Mouse (Mus musculus) ES-E14 (cell line): ENCODE measurements around the gene Gata3.

ENCODE experiments used
- CHD2 ChIP-seq: IDR thresholded peaks from 2 replicates; pipeline ENCODE4 v1.6.1; 2014; ENCODE audit warnings: mild to moderate bottlenecking, low read depth, low read length, inconsistent platforms
- HCFC1 ChIP-seq: IDR thresholded peaks from 2 replicates; pipeline ENCODE4 v1.6.1; 2012; ENCODE audit warnings: low read length, inconsistent platforms, borderline replicate concordance; ENCODE audit not compliant: insufficient read depth
- MAFK ChIP-seq: IDR thresholded peaks from 2 replicates; pipeline ENCODE4 v1.6.1; 2014; ENCODE audit warnings: mild to moderate bottlenecking, low read depth, low read length, inconsistent platforms; ENCODE audit not compliant: insufficient read depth

GRCm38 (mm10) chr2:9820611-9821010 is 69.2 kb downstream of the Gata3 start:
- no peak for TF ChIP-seq HCFC1
- no peak for TF ChIP-seq MAFK
- no peak for TF ChIP-seq CHD2
